Mouse (Mus musculus): Measurements from ENCODE around the gene Gabbr2. TPM values are rescaled to one million over a fixed set of nuclear protein-coding genes. Genes with fewer than 3 reads are reported as not detected.

Gabbr2 gene
- total and polyA plus RNA-seq, 3 experiments, result not detected

- Histone ChIP-seq H3K4me2 (ENCODE audit: insufficient read depth, low read depth, poor library complexity, severe bottlenecking) (no peak overlapping the region), H3K4me1 (ENCODE audit: control insufficient read depth in 1 of 2, insufficient read depth in 2 of 2) (no peaks in the 10 kb centered on the region), H3K4me3 (replicated peaks in 1 of 3; ENCODE audit: low read depth in 2 of 3, low read length in 2 of 3, poor library complexity in 1 of 3) (no peak overlapping the region), H3K27ac (ENCODE audit: insufficient read depth, low read depth) (no peak overlapping the region), H3K9ac (ENCODE audit: insufficient read depth, low read depth) (no peak overlapping the region), H3K27me3 (replicated peaks) (peaks cover 51% of the 10 kb centered on the region), H3K79me2 (replicated peaks; ENCODE audit: control insufficient read depth, extremely low read depth, insufficient read depth, poor library complexity, severe bottlenecking) (no peaks in the 10 kb centered on the region), H3K9me3 (replicated peaks; ENCODE audit: low read length) (no peaks in the 10 kb centered on the region), H3K36me3 (replicated peaks in 1 of 2; ENCODE audit: control insufficient read depth in 1 of 2, insufficient read depth in 1 of 2, low read length in 1 of 2) (no peaks in the 10 kb centered on the region)
- in situ Hi-C loops (cut with MboI; ENCODE audit: low pct_ligation_motif_present, low pct_unique_long_range_greater_than_20kb, low sequenced_read_pairs), result no loop called here
- DNase-seq (ENCODE audit: extremely low read depth), result no peak
- no peak for TF ChIP-seq ZC3H11A (IDR thresholded peaks at IDR 0.05; ENCODE audit: low read depth, low read length)
- no peak for TF ChIP-seq HCFC1 (IDR thresholded peaks at IDR 0.05; ENCODE audit: low read depth, low read length)
- TF ChIP-seq ZNF384 (IDR thresholded peaks at IDR 0.05; ENCODE audit: low read depth, low read length), result no peak
- no peak for TF ChIP-seq TBP (conservative IDR thresholded peaks at IDR 0.05; ENCODE audit: low read depth, low read length)
- dilution Hi-C loops (cut with MboI; ENCODE audit: extremely low pct_ligation_motif_present, extremely low pct_unique_long_range_greater_than_20kb, low sequenced_read_pairs), result no loop called here
Observed at GRCm38 (mm10) chr4:46710018-46710417, 281.7 kb downstream of the Gabbr2 start.

DNA sequence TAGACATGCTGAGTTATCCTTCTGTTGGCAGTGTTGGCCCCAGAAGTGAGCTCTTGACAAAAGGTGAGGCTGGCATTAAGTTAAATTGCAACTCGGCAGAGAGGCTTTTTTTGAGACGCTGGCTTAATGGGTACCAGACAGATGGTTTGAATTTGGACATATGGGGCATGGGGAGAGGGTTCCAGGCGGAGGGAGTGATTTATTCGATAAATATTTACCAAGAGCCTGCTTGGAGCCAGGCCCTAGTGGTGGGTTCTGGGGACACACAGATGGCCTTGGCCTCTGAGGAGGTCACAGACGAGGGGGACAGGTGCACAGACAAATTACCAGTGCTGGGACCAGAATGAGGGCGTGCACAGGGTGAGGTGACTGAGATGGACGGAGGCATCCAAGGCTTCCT, 282.2 kb downstream of the Gabbr2 start:
- in situ Hi-C loops (cut with MboI; ENCODE audit: low pct_ligation_motif_present, low pct_unique_long_range_greater_than_20kb, low sequenced_read_pairs) (no loop called here), dilution Hi-C loops (cut with MboI; ENCODE audit: extremely low pct_ligation_motif_present, extremely low pct_unique_long_range_greater_than_20kb, low sequenced_read_pairs) (no loop called here)
- no peaks in the 10 kb centered on the region for H3K4me1 ChIP-seq (ENCODE audit: control insufficient read depth in 1 of 2, insufficient read depth in 2 of 2)
- H3K9ac ChIP-seq (ENCODE audit: insufficient read depth, low read depth), result no peak overlapping the region
- TF ChIP-seq POLR2AphosphoS2 (IDR thresholded peaks at IDR 0.05; ENCODE audit: low read depth, low read length) (no peak), MXI1 (IDR thresholded peaks at IDR 0.05; ENCODE audit: low read depth, low read length) (no peak), MYC (IDR thresholded peaks at IDR 0.05; ENCODE audit: low read depth, low read length) (no peak), ZKSCAN1 (IDR thresholded peaks at IDR 0.05; ENCODE audit: borderline replicate concordance, low read depth, low read length) (no peak), CHD2 (IDR thresholded peaks at IDR 0.05; ENCODE audit: low read length) (no peak)
- no peak overlapping the region for H3K4me2 ChIP-seq (ENCODE audit: insufficient read depth, low read depth, poor library complexity, severe bottlenecking)
- no peak overlapping the region for H3K4me3 ChIP-seq (replicated peaks in 1 of 3; ENCODE audit: low read depth in 2 of 3, low read length in 2 of 3, poor library complexity in 1 of 3)
- H3K27ac ChIP-seq (ENCODE audit: insufficient read depth, low read depth), result no peak overlapping the region
- H3K79me2 ChIP-seq (replicated peaks; ENCODE audit: control insufficient read depth, extremely low read depth, insufficient read depth, poor library complexity, severe bottlenecking), result no peaks in the 10 kb centered on the region
- no peak for DNase-seq (ENCODE audit: extremely low read depth)
- no peaks in the 10 kb centered on the region for H3K9me3 ChIP-seq (replicated peaks; ENCODE audit: low read length)
- H3K36me3 ChIP-seq (replicated peaks in 1 of 2; ENCODE audit: control insufficient read depth in 1 of 2, insufficient read depth in 1 of 2, low read length in 1 of 2), result no peaks in the 10 kb centered on the region
- peaks cover 48% of the 10 kb centered on the region for H3K27me3 ChIP-seq (replicated peaks)

DNA sequence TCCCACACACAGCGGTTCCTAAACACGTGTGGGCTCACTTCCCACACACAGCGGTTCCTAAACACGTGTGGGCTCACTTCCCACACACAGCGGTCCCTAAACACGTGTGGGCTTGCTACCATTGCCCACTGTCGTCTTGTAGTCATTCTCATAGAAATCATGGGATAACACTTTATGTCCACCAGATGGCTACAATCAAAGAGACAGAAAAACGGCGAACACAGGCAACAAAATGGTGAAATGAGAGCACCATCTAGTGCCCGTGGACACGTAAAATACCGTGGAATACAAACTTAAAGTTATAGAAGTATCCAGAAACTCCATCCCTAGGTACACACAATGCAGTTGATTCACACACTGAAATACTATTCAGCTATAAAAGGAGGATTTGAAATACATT, 285.9 kb downstream of the Gabbr2 start:
- dilution Hi-C loops (cut with MboI; ENCODE audit: extremely low pct_ligation_motif_present, extremely low pct_unique_long_range_greater_than_20kb, low sequenced_read_pairs) (no loop called here), in situ Hi-C loops (cut with MboI; ENCODE audit: low pct_ligation_motif_present, low pct_unique_long_range_greater_than_20kb, low sequenced_read_pairs) (no loop called here)
- no peaks in the 10 kb centered on the region for H3K4me1 ChIP-seq (ENCODE audit: control insufficient read depth in 1 of 2, insufficient read depth in 2 of 2)
- TF ChIP-seq SIN3A (IDR thresholded peaks at IDR 0.05; ENCODE audit: low read length) (no peak), RAD21 (IDR thresholded peaks at IDR 0.05; ENCODE audit: low read depth, low read length) (peak; percentile 39), SMC3 (IDR thresholded peaks at IDR 0.05; ENCODE audit: low read depth, low read length) (peak; percentile 44), CTCF (conservative IDR thresholded peaks at IDR 0.05 in 1 of 2, IDR thresholded peaks at IDR 0.05 in 1 of 2; ENCODE audit: low read depth in 2 of 2, low read length in 2 of 2) (peak in 1 of 2 experiments; percentile 74; a peak in 2 of 4 replicates), JUN (IDR thresholded peaks at IDR 0.05; ENCODE audit: insufficient read depth, low read depth, low read length) (no peak)
- DNase-seq (ENCODE audit: extremely low read depth), result no peak
- H3K27me3 ChIP-seq (replicated peaks), result peaks cover 30% of the 10 kb centered on the region
- no peak overlapping the region for H3K4me2 ChIP-seq (ENCODE audit: insufficient read depth, low read depth, poor library complexity, severe bottlenecking)
- no peak overlapping the region for H3K27ac ChIP-seq (ENCODE audit: insufficient read depth, low read depth)
- H3K9me3 ChIP-seq (replicated peaks; ENCODE audit: low read length), result no peaks in the 10 kb centered on the region
- H3K36me3 ChIP-seq (replicated peaks in 1 of 2; ENCODE audit: control insufficient read depth in 1 of 2, insufficient read depth in 1 of 2, low read length in 1 of 2), result no peaks in the 10 kb centered on the region
- H3K4me3 ChIP-seq (replicated peaks in 1 of 3; ENCODE audit: low read depth in 2 of 3, low read length in 2 of 3, poor library complexity in 1 of 3), result no peak overlapping the region
- no peak overlapping the region for H3K9ac ChIP-seq (ENCODE audit: insufficient read depth, low read depth)
- H3K79me2 ChIP-seq (replicated peaks; ENCODE audit: control insufficient read depth, extremely low read depth, insufficient read depth, poor library complexity, severe bottlenecking), result no peaks in the 10 kb centered on the region
